Mouse (Mus musculus) thymus, postnatal 0 days (tissue): ENCODE measurements around the gene Agpat1. TPM values are rescaled to one million over a fixed set of nuclear protein-coding genes. Genes with fewer than 3 reads are reported as not detected.

Experiments used
- DNase-seq: peaks from one replicate; pipeline ENCODE4 v3.0.0-alpha.2; 2015; ENCODE audit warnings: low spot score
- polyA plus RNA-seq: library from polyadenylated mRNA; unstranded; fragments of >200 nt; fragmentation: Nextera tagmentation; extraction: Ambion mirVana; gene quantifications from 2 replicates; pipeline ENCODE4 v1.2.1, GENCODE M21; 2015

The Agpat1 gene
- polyA plus RNA-seq, 1 experiment from 2014 or later, result 37.5 TPM

DNA sequence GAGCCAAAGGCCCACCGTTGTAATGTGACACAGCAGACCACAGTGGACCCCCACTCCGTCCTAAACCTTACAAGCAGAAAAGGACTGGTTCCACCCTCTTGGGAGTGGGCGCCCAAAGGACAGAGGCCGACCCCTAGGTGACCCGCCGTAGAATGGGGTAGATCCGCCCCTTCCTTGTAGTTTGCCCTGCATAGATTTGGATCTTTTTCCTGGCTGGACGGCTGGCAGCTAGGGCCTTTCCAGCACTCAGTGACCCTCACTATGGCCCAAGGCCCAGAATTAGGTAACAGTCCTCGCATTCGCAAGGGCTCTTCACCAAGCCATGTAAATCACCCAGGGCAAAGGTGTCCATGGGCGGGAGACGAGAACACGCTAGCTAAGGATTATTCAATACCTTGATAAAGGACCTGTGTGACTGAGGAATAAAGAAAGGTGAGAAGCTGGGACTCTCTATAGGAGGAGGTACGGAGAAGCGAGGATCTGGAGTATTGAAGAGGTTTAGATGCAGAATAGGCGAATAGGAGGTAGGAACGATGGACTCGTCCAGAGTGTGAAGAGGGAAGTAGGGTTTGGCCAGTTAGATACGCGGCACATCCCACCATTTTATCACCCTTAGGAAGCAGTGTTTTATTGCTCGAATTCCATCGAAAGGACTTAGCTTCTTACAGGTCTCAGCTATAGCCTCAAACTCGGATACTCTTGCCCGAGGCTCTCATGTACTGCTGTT lies 612 bp downstream of the Agpat1 start:
- no peak for DNase-seq

DNA sequence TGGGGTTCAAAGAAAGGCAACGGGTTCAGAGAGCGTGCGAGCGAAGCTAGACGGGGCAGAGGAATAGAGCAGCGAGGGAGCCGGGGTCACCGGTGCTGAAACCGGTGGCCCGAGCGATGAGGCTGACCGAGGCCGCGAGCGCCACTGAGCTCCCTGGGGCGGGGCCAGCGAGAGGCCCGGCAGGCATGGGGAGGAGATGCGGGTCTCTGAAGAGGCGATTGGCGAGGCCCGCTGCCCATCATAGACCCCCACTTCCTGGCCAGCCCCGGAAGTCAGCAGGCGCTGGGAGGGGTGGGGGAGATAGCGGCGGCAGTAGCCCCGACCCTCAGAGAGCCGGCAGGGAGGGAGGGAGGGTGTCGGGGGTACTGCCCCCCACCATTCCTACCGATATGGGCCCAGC lies 1.5 kb downstream of the Agpat1 start:
- peak; percentile 93 for DNase-seq

DNA sequence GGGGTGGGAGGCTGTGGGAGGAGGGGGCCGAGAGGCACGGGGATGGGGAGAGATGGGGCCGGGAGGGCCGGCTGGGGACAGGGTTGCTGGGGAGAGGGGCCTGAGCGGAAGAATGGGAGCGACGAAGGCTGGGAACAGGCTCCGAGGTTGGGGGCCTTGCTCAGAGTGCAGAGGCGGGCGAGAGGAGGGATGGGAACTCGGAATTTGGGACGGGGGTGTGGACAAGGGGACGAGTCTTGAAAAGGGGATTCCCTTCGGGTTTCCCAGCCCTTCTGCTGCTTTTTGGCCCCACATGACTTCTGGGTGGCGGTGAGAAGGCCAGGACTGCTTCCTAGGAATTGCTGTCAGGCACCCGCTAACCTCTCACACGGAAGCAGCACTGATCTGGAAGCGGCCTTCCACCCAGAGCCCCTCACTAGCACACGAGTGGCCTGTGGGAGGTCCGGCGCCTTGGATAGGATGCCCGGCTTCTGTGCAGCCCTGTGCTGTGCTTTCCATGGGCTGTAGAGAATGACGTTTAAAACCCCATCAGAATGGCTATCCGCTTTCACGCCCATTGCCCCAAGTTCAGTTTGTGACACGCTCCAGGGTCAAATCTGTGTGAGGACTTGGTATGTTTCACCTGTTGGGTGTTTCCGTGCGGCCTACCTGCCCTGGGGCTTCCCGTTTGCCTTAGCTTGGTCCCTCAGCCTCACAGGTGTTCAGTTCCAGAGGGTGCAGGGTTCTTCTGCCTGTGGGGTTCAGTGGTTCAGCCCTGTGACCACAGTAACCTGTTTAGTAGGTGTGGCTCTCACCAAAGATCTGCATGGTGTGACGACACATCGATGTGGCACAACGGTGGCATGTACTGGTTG lies 2.4 kb downstream of the Agpat1 start:
- DNase-seq, result peak; percentile 24

DNA sequence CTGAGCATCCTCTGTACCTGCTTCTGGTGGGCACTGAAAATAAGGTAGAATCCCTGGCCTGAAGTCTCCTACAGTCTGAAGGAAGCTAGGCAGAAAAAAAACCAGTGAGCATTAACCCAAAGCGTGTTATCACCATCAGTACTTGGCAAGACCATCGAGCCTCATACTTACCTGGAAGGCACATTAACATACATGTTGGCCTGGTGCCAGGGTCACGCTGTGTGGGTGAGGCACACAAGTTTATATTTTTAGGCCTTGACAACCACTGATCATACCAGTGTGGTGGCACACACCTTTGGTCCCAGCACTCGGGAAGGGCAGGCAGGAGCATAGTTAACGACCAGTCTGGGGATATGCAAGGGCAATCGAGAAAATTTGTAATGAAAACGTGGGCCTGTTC lies 3.9 kb downstream of the Agpat1 start:
- no peak for DNase-seq

DNA sequence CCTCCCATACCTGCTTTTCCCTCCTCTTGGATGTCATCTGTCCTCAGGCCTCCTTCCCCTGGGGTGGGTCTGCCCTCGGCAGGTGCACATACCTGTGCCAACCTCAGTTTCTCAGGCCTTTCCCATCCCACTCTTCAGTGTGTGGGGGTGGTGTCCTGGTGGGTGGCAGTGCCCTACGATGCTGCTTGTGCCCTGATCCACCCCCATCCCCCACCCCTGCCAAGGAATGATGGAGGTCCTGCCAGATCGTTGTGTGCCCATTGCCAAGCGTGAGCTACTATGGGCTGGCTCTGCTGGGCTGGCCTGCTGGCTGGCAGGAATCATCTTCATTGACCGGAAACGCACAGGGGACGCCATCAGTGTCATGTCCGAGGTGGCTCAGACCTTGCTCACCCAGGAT lies 7.0 kb downstream of the Agpat1 start:
- DNase-seq, result no peak

DNA sequence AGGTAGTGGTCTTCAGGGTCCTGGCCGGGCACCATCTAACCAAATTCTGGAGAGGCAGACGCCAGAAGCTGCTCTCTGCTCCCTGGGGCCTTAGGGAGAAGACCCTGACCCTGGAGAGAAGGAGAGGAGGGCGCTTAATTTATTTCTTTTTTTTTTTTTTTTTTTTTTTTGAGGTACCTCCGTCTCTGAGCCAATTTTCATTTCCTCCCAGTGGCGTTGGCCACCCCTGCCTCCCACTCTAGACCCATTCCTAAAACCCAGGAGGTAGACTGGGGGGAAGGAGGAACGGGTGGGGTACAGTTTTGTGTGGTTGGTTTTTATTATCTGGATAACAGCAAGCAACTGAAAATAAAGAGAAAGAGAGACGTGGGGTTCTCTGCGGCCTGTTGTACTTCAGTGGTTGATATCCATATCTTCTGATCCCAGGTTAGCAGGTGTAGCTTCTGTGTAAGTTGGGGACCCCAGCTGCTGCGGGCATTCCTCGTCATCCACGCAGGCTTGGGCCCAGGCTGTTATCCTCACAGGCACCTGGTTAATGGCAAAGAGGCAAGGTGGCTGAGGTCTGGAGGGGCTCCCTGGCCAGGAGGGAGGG lies 9.1 kb downstream of the Agpat1 start:
- no peak for DNase-seq

DNA sequence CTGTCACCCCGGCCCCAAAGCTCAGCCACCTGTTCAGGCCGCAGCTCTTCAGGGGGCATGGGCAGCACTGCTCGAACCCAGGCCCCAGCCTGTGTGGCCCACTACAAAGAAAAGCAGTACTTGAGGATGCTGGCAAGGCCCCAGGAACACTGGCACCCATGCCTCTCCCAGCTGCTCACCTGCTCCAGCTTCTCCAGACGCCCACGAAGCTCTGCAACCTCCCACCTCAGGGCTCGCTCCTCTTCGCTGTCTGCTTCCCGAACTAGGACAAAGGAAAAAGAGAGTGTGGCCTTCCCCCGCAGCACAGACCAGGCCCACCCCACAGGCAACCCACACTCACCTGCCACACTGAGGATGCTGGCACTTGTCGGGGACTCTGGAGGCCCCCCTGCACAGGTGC lies 9.8 kb downstream of the Agpat1 start:
- DNase-seq, result no peak

DNA sequence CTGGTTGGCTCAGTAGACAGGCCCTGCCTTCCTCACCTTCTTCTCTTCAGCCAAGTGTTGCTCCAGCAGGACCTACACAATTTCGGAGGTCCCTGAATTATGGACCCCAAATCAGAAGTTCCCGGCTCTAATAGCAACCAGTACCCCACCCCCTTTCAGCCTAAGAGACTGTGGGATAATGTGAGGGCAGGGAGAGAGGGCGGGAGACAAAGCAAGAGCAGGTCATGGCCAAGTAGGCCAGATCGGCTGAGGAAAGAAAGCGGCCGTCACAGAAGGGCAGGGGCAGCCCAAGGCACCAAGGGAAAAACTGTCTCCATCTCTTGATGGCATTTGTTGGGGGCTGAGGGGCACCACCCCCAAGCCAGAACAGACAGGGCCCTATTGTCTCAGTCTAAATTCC lies 11.8 kb downstream of the Agpat1 start, which contains the start of gene Egfl8:
Gene Egfl8, minus strand, starts transcription at position 101 of the 400 bp plus-strand sequence.
- DNase-seq, result no peak

DNA sequence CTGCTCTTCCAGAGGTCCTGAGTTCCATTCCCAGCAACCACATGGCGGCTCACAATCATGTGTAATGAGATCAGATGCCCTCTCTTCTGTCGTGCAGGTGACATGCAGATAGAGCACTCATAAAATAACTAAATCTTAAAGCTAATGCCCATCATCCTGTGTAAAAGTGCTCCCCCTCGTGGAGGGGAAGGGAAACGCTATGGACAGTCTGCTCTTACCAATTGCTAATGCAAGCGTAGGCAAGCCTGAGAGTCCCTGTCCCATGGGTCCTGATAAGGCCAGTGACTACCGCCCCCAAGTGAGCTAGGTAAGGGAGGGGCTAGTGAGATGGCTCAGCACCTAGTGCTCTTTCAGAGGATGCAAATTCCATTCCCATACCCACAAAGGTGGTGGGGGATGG lies 14.9 kb downstream of the Agpat1 start:
- DNase-seq, result peak; percentile 85

DNA sequence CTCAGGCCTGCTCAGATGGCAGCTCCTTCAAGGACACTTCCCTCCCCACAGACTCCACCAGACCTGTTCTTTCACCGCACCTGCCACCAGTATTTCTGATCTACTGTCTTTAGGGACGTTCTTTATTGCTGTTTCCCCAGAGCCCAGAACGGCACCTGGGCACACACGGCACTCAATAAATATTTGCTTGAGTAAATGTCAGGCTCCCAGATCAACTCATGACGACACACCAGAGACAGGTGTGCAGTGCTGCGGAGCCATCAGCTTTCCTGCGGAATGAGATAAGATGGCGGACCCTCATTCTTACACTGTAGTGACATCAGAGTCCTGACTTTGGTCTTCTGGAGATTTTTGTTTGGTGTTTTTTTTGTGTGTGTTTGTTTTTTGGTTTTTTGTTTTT lies 16.9 kb downstream of the Agpat1 start:
- no peak for DNase-seq

DNA sequence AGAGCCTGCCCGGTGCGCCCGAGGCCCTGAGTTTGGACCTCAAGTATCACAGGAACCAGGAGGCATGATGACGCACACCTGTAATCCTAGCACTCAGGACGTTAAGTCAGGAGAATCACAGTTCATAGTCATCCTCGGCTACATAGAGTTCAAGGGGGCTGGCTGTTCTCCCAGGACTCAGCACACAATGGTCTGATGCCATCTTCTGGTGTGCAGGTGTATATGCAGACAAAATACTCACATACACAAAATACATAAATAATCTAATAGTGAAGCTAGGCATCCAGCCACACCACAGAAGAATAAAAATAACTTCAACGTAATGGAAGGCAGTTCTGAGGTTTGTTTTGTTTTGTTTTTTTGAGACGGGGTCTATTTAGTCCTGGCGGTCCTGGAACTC lies 19.1 kb downstream of the Agpat1 start:
- no peak for DNase-seq

DNA sequence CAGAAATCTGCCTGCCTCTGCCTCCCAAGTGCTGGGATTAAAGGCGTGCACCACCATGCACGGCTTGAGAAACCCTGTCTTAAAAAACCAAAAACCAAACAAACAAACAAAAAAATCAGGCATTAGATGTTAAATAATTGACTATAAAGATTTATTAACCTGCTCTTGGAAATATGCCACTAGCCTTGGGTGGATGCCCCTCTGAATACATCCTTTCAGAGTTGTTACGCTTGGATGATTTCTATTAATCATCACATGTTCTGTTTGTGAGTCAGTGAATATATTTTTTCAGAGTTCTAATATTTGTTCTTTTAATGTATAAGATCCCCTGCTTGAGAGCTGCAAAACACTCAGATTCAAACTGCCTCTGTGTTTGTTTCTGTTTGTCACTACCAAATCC lies 20.9 kb downstream of the Agpat1 start:
- no peak for DNase-seq

DNA sequence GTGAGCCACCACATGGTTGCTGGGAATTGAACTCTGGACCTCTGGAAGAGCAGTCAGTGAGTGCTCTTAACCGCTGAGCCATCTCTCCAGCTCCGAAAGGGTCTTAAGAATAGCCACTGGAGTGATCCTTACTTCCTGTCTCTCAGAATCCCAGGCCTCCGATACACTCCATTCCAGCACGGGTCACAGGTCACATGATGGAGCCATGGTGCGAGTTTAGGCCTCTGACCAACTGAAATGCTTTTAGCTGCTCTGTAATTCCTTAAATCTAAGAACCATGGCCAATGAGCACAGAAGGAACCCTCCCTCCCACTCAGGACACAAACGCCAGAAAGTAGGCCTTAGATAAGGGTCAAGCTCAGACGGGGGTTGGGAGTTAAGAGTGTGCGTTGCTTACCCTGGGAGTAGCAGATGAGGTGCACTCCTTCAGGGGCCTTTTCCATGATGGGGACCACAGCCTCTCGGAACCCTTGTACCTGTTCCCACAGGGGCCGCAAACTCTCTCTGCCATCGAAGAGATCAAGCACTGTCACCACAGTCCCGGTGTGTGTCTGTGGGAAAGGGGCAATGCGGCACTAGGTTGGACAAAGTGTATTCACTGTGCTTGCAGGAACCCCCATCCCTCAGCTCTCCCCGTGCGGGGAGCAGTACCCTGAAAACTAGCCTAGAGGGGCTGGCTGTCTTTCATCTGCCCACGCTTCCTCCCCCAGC lies 22.2 kb downstream of the Agpat1 start:
- no peak for DNase-seq

DNA sequence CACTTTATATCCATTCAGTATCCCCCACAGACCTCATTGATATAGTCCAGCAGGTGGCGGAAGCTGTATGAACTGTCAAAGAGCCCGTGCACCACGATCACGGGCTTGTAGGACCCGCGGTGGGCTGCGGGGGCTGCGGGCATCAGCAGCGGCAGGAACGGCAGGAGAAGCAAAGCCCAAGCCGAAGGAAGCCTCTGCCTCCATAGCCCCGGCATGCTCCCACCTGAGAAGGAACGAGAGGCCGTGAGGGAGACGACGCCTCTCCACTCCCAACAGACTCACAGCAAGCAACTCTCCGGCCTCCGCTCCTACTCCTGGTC lies 22.7 kb downstream of the Agpat1 start:
- peak; percentile 61 for DNase-seq

DNA sequence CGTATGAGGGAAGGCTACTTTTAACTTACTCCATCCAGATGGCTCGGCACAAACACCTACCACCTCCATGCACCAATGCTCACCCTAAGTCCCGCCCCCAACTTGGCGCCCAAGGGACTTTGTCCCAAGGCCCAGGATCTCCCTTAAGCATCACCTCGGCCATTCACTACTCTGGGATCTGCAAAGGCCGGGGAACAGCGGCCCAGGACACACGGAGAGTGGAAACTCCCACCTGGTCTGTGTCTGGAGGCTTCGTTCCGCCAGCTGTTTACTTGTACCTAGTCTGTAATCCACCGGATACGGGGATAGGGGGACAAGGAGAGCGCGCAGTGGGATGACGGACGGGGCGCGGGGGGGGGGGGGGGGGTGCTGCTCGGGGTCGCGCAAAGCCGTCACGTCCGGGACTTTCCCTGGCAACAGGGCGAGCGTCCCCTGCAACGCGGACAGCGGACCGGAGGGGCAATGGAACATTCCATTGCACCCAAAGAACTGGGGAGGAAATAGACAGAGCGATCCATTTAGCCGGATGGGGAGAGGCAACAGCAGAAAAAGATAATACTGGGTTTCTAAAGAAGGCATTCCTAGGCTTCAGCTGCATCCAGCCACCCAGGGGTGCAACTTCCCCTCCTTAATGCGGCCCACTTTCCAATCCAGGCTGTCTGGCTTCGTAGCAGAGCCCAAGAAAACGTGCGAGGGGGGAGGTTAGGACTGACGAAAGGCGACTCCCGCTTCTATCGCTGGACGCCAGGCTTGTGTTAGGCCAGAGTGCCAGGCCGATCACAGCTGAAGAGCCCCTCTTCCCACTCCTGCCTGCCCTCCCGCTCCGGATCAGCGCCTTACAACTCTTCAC lies 23.3 kb downstream of the Agpat1 start:
- DNase-seq, result peak; percentile 89

DNA sequence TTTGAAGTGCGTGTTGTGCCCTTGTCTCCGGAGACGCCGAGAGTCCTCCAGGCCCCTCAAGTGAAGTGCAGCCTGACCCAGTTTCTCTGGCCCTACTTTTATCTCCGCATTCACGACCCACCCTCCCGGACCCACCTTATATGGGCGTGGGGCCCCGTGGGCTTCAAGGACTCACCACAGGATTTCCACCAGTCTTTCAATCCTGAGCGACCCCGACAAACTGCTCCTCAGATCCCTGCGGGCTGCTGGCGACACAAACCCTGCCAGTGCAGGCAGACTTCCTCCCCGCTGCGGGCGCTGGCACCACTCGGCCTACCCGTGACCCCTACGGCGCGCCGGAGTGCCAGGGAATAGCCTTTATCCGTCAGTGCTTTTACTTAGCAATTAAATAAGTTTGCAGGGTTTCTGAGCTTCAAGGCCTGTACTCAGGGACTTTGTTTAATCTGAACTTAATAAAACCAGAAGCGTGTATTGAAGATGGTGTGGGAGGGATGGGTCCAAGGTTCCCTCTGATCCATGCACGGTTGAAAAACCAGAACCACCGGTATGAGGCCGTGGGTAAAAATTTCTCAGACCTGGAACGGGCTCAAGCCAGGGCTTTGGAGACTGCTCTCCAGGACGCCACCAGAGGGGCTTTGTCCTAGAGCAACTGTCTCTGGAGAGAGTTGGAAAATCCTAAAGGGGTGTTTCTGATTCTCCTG lies 24.0 kb downstream of the Agpat1 start, which contains the start of gene Ppt2:
Gene Ppt2, minus strand, starts transcription at position 568 of the 701 bp plus-strand sequence.
- DNase-seq, result peak; percentile 68

DNA sequence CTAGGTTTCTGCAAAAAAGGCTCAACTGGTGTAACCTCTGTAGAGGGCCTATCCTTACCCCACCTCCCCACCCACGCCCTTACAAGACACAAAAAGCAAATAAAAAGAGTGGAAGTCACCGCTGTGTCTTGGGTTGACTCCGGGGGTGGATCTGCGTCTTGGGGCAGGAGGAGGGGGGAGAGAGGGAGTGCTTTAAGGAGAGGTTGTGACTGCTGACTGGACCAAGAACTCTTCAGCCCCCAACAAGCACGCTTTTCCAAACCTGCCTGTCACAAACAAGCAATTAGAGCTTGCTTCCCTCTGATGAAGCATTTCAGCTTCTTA lies 24.5 kb downstream of the Agpat1 start:
- peak; percentile 30 for DNase-seq

DNA sequence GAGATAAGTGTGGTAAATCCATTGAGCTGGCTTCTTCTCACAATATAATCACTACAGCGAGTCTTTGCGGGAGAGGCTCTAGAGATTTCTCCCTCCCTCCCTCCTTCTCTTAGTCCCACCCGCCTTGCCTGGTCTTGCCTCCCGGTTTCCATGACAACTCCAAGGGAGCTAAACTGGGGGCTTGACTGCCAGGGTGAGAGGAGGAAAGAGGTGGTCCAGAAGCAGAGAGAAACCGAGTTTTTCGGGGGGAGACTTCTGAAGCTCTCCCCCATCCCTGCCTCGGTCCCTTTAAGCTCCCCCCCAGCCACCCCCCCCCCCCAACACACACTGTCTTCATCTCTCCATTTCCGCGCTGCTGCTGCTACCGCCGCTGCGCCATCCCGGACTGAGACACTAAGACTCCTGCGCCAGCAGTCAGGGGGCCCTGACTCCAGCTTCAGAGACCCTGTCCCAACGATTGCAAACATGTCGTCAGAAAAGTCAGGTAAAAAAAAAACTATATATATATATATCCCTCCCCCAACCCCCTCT lies 25.2 kb downstream of the Agpat1 start, which contains the start of gene Prrt1:
Gene Prrt1, plus strand, starts transcription at position 313 of the 531 bp plus-strand sequence.
- DNase-seq, result peak; percentile 64

DNA sequence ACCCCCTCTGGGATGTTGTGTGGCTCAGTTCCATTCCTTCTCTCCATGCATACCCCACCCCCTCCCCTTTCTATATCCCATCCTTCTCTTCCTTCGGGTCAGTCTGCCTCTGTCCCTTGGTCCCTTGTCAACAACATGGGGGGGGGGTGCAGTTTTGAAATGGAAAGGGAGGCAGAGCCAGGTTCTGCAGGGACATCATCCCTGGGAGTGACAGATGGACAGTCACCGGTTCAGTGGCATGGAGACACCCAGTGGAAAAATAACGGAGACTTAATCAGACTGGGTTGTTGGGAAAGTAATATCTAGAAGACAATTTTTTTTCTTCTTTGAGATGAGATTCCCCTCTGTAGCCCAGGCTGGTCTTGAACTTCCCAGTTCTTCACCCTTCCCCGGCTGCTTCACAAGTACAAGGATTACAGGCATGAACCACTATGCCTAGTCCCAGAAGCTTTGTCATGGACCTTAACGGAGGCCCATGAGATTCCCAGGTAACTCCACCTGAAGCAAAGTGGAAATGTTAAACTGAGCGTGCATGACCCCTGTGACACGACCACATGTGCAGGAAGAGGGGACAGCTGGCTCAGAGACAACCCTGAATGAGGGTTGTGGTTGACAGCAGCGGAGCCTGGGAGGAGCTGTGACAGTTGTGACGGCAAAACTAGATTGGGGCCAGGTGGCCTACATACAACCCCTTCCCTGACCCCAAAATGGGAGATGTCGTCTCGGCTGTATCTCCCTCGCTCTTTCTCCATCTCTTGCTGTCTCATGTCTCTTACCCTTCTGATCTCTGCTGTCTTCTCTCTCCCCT lies 25.9 kb downstream of the Agpat1 start:
- DNase-seq, result peak; percentile 94
